Mouse (Mus musculus) forebrain, embryonic 10.5 days (tissue): ENCODE data around the gene Rad54l. TPM values are rescaled to one million over a fixed set of nuclear protein-coding genes. Genes with fewer than 3 reads are reported as not detected.

Experiments used
- DNase-seq: peaks from one replicate; pipeline ENCODE4 v3.0.0-alpha.2; 2017; ENCODE audit warnings: low spot score; ENCODE audit errors: extremely low spot score
- H3K27ac ChIP-seq: fragments of 300-500 bp; sonication (generic); 2 replicates; pipeline ENCODE4 v1.5.1; 2016; ENCODE audit warnings: mild to moderate bottlenecking
- H3K27me3 ChIP-seq: fragments of 300-500 bp; sonication (generic); 2 replicates; pipeline ENCODE4 v1.6.1; 2016; ENCODE audit warnings: mild to moderate bottlenecking; ENCODE audit not compliant: poor library complexity, severe bottlenecking
- H3K36me3 ChIP-seq: fragments of 300-500 bp; sonication (generic); replicated peaks from 2 replicates; pipeline ENCODE4 v1.6.1; 2016; ENCODE audit warnings: mild to moderate bottlenecking, moderate library complexity
- H3K4me1 ChIP-seq: fragments of 300-500 bp; sonication (generic); 2 replicates; pipeline ENCODE4 v1.6.1; 2016
- H3K4me3 ChIP-seq: fragments of 300-500 bp; sonication (generic); 2 replicates; pipeline ENCODE4 v1.5.1; 2016; ENCODE audit warnings: mild to moderate bottlenecking, moderate library complexity
- H3K9me3 ChIP-seq: fragments of 300-500 bp; sonication (generic); 2 replicates; pipeline ENCODE4 v1.6.1; 2016; ENCODE audit warnings: mild to moderate bottlenecking, moderate library complexity
- WGBS: fragments of 180-500 bp; shearing (Covaris S2); methylation state at CpG from one replicate; pipeline ENCODE4 v1.1.7; 2016; 5-methylcytosine and 5-hydroxymethylcytosine counted together
- polyA plus RNA-seq: library from polyadenylated mRNA; unstranded; fragments of >200 nt; fragmentation: Nextera tagmentation; extraction: Ambion mirVana; gene quantifications from 2 replicates; pipeline ENCODE4 v1.2.1, GENCODE M21; 2016

Rad54l gene
- 91.5 and 95.8 TPM in 2 replicates for polyA plus RNA-seq

GRCm38 (mm10) chr4:116123602-116124519 is at the start of gene Rad54l, which contains the start of gene Pomgnt1:
TSS of gene Rad54l (minus strand) at chr4:116123690.
TSS of gene Pomgnt1 (plus strand) at chr4:116123840.
- no peaks in the 10 kb centered on the region for H3K27me3 ChIP-seq
- H3K36me3 ChIP-seq = peaks cover 27% of the 10 kb centered on the region
- H3K4me1 ChIP-seq = peaks cover 27% of the 10 kb centered on the region
- H3K9me3 ChIP-seq = no peaks in the 10 kb centered on the region
- DNase-seq = peak; percentile 93
- peak within 1 kb of the TSS; percentile 81 for H3K4me3 ChIP-seq
- 5% methylated on average over 24 of the region's 24 CpGs for WGBS
- peak within 1 kb of the TSS; percentile 87 for H3K27ac ChIP-seq

GRCm38 (mm10) chr4:116173072-116173471 is 49.6 kb upstream of the Rad54l start, which contains the start of the genes 1700042G07Rik and Gm49337:
TSS of gene 1700042G07Rik (plus strand) at chr4:116173372.
TSS of gene Gm49337 (plus strand) at chr4:116173384.
- H3K36me3 ChIP-seq = no peaks in the 10 kb centered on the region
- H3K9me3 ChIP-seq = no peaks in the 10 kb centered on the region
- H3K4me1 ChIP-seq = peaks cover 54% of the 10 kb centered on the region
- H3K27me3 ChIP-seq = no peaks in the 10 kb centered on the region
- WGBS = 91% methylated on average over 6 of the region's 6 CpGs
- H3K27ac ChIP-seq = peak within 1 kb of the TSS; percentile 32; the same call in 1 of the 2 replicates
- DNase-seq = no peak
- H3K4me3 ChIP-seq = no peak within 1 kb of the TSS

- no peaks in the 10 kb centered on the region for H3K27me3 ChIP-seq
- 80% methylated on average over 3 of the region's 3 CpGs for WGBS
- no peaks in the 10 kb centered on the region for H3K36me3 ChIP-seq
- no peak overlapping the region for H3K27ac ChIP-seq
- H3K4me1 ChIP-seq = peaks cover 39% of the 10 kb centered on the region
- no peak overlapping the region for H3K4me3 ChIP-seq
- H3K9me3 ChIP-seq = no peaks in the 10 kb centered on the region
- DNase-seq = no peak
Measured at GRCm38 (mm10) chr4:116169353-116169672, 45.8 kb upstream of the Rad54l start.

GRCm38 (mm10) chr4:116168617-116169352 is 45.3 kb upstream of the Rad54l start:
- Histone ChIP-seq H3K4me1 (peaks cover 34% of the 10 kb centered on the region), H3K4me3 (no peak overlapping the region), H3K27me3 (no peaks in the 10 kb centered on the region), H3K36me3 (no peaks in the 10 kb centered on the region), H3K9me3 (no peaks in the 10 kb centered on the region), H3K27ac (no peak overlapping the region)
- DNase-seq = peak; percentile 61
- 86% methylated on average over 7 of the region's 8 CpGs for WGBS

- Histone ChIP-seq H3K36me3 (no peaks in the 10 kb centered on the region), H3K27ac (no peak within 1 kb of the TSS)
- WGBS = 42% methylated on average over 7 of the region's 7 CpGs
Measured at GRCm38 (mm10) chr4:116167404-116167803, 43.9 kb upstream of the Rad54l start, which contains the start of gene Tspan1. TSS of gene Tspan1 (minus strand) at chr4:116167601.

GRCm38 (mm10) chr4:116165708-116166407 is 42.4 kb upstream of the Rad54l start:
- peaks cover 21% of the 10 kb centered on the region; the same call in 1 of the 2 replicates for H3K4me1 ChIP-seq
- no peaks in the 10 kb centered on the region for H3K27me3 ChIP-seq
- DNase-seq = no peak
- H3K27ac ChIP-seq = no peak overlapping the region
- 70% methylated on average over 8 of the region's 8 CpGs for WGBS
- no peak overlapping the region for H3K4me3 ChIP-seq
- no peaks in the 10 kb centered on the region for H3K9me3 ChIP-seq
- H3K36me3 ChIP-seq = peaks cover 11% of the 10 kb centered on the region

More at GRCm38 (mm10) chr4:116167404-116167803, 43.9 kb upstream of the Rad54l start, which contains the start of gene Tspan1:
- Histone ChIP-seq H3K27me3 (no peaks in the 10 kb centered on the region), H3K9me3 (no peaks in the 10 kb centered on the region), H3K4me3 (no peak within 1 kb of the TSS), H3K4me1 (peaks cover 26% of the 10 kb centered on the region; the same call in 1 of the 2 replicates)
- no peak for DNase-seq

GRCm38 (mm10) chr4:116164759-116165554 is 41.5 kb upstream of the Rad54l start:
- DNase-seq = no peak
- Histone ChIP-seq H3K4me3 (no peak overlapping the region), H3K4me1 (peaks cover 21% of the 10 kb centered on the region; the same call in 1 of the 2 replicates), H3K36me3 (peaks cover 20% of the 10 kb centered on the region), H3K27ac (no peak overlapping the region), H3K9me3 (no peaks in the 10 kb centered on the region), H3K27me3 (no peaks in the 10 kb centered on the region)
- 87% methylated on average over 2 of the region's 2 CpGs for WGBS

- peaks cover 21% of the 10 kb centered on the region; the same call in 1 of the 2 replicates for H3K4me1 ChIP-seq
- no peaks in the 10 kb centered on the region for H3K9me3 ChIP-seq
- H3K36me3 ChIP-seq = peaks cover 48% of the 10 kb centered on the region
- no peak overlapping the region for H3K27ac ChIP-seq
- no peak overlapping the region for H3K4me3 ChIP-seq
- no peak for DNase-seq
- 86% methylated on average over 4 of the region's 4 CpGs for WGBS
- no peaks in the 10 kb centered on the region for H3K27me3 ChIP-seq
Measured at GRCm38 (mm10) chr4:116162142-116162541, 38.7 kb upstream of the Rad54l start.

- peaks cover 13% of the 10 kb centered on the region; the same call in 1 of the 2 replicates for H3K4me1 ChIP-seq
- H3K27me3 ChIP-seq = no peaks in the 10 kb centered on the region
- no peaks in the 10 kb centered on the region for H3K9me3 ChIP-seq
- H3K4me3 ChIP-seq = no peak overlapping the region
- DNase-seq = no peak
- H3K27ac ChIP-seq = no peak overlapping the region
- WGBS = 85% methylated on average over 3 of the region's 3 CpGs
- peaks cover 61% of the 10 kb centered on the region for H3K36me3 ChIP-seq
Measured at GRCm38 (mm10) chr4:116160769-116161168, 37.3 kb upstream of the Rad54l start.

- 76% methylated on average over 3 of the region's 3 CpGs for WGBS
- peaks cover 4% of the 10 kb centered on the region; the same call in 1 of the 2 replicates for H3K4me1 ChIP-seq
- H3K27me3 ChIP-seq = no peaks in the 10 kb centered on the region
- no peak overlapping the region for H3K27ac ChIP-seq
- H3K4me3 ChIP-seq = no peak overlapping the region
- no peak for DNase-seq
- no peaks in the 10 kb centered on the region for H3K9me3 ChIP-seq
- H3K36me3 ChIP-seq = peaks cover 70% of the 10 kb centered on the region
Measured at GRCm38 (mm10) chr4:116159912-116160311, 36.4 kb upstream of the Rad54l start.

- Histone ChIP-seq H3K4me1 (no peaks in the 10 kb centered on the region), H3K4me3 (no peak overlapping the region), H3K9me3 (no peaks in the 10 kb centered on the region), H3K36me3 (peaks cover 90% of the 10 kb centered on the region), H3K27me3 (no peaks in the 10 kb centered on the region), H3K27ac (no peak overlapping the region)
- WGBS = 93% methylated on average over 2 of the region's 2 CpGs
- DNase-seq = no peak
Measured at GRCm38 (mm10) chr4:116157882-116158281, 34.4 kb upstream of the Rad54l start.
